Mouse (Mus musculus): ENCODE data around the gene Gcnt2.

Gcnt2 gene

GRCm38 (mm10) chr13:40859652-40860399, at the start of gene Gcnt2:
Gene Gcnt2, plus strand, starts transcription at chr13:40859754.
- peak in 1 of 2 experiments; percentile 29 for DNase-seq (ENCODE audit: low spot score in 2 of 2)

GRCm38 (mm10) chr13:40820617-40821016, 38.9 kb upstream of the Gcnt2 start:
- no peak for DNase-seq (ENCODE audit: low spot score in 2 of 2)

GRCm38 (mm10) chr13:40821911-40822310, 37.6 kb upstream of the Gcnt2 start:
- no peak for DNase-seq (ENCODE audit: low spot score in 2 of 2)

GRCm38 (mm10) chr13:40841146-40841787, 18.3 kb upstream of the Gcnt2 start:
- DNase-seq (ENCODE audit: low spot score in 2 of 2): no peak

GRCm38 (mm10) chr13:40842141-40842540, 17.4 kb upstream of the Gcnt2 start:
- no peak for DNase-seq (ENCODE audit: low spot score in 2 of 2)

GRCm38 (mm10) chr13:40843418-40844067, 16.0 kb upstream of the Gcnt2 start:
- DNase-seq (ENCODE audit: low spot score in 2 of 2): peak; percentile 71 to 83

- no peak for DNase-seq (ENCODE audit: low spot score in 2 of 2)
Observed at GRCm38 (mm10) chr13:40844144-40844543, 15.4 kb upstream of the Gcnt2 start.

- no peak for DNase-seq (ENCODE audit: low spot score in 2 of 2)
Observed at GRCm38 (mm10) chr13:40845951-40846350, 13.6 kb upstream of the Gcnt2 start.

- no peak for DNase-seq (ENCODE audit: low spot score in 2 of 2)
Observed at GRCm38 (mm10) chr13:40846375-40846774, 13.2 kb upstream of the Gcnt2 start.

GRCm38 (mm10) chr13:40847898-40848297, 11.7 kb upstream of the Gcnt2 start:
- DNase-seq (ENCODE audit: low spot score in 2 of 2): no peak

GRCm38 (mm10) chr13:40850686-40851085, 8.9 kb upstream of the Gcnt2 start:
- no peak for DNase-seq (ENCODE audit: low spot score in 2 of 2)

- no peak for DNase-seq (ENCODE audit: low spot score in 2 of 2)
Observed at GRCm38 (mm10) chr13:40851281-40851680, 8.3 kb upstream of the Gcnt2 start.

GRCm38 (mm10) chr13:40851961-40852360, 7.6 kb upstream of the Gcnt2 start:
- DNase-seq (ENCODE audit: low spot score in 2 of 2): no peak

GRCm38 (mm10) chr13:40852791-40853190, 6.8 kb upstream of the Gcnt2 start:
- no peak for DNase-seq (ENCODE audit: low spot score in 2 of 2)

- DNase-seq (ENCODE audit: low spot score in 2 of 2): no peak
Observed at GRCm38 (mm10) chr13:40853842-40854241, 5.7 kb upstream of the Gcnt2 start.

GRCm38 (mm10) chr13:40854451-40855058, 5.0 kb upstream of the Gcnt2 start:
- peak in 1 of 2 experiments; percentile 32 for DNase-seq (ENCODE audit: low spot score in 2 of 2)

GRCm38 (mm10) chr13:40855266-40855665, 4.3 kb upstream of the Gcnt2 start:
- no peak for DNase-seq (ENCODE audit: low spot score in 2 of 2)

- DNase-seq (ENCODE audit: low spot score in 2 of 2): no peak
Observed at GRCm38 (mm10) chr13:40856786-40857185, 2.8 kb upstream of the Gcnt2 start.

GRCm38 (mm10) chr13:40857281-40857818, 2.2 kb upstream of the Gcnt2 start:
- no peak for DNase-seq (ENCODE audit: low spot score in 2 of 2)

GRCm38 (mm10) chr13:40859225-40859624, 329 bp upstream of the Gcnt2 start:
- DNase-seq (ENCODE audit: low spot score in 2 of 2): no peak

GRCm38 (mm10) chr13:40863006-40863405, 3.5 kb downstream of the Gcnt2 start:
- DNase-seq (ENCODE audit: low spot score in 2 of 2): no peak
